Mouse (Mus musculus): ENCODE measurements at regions not wholly inside any gene's neighbourhood (a gene's known extent, or its start where the extent isn't known, plus 50 kb on each side); places are given as distances from the start of the nearest gene placed in this dataset.

GRCm38 (mm10) chr13:44597666-44598065 lies 131.6 kb upstream of the Jarid2 start:
- DNase-seq (ENCODE audit: low read depth, low spot score): no peak

GRCm38 (mm10) chr13:44601024-44601423 lies 128.2 kb upstream of the Jarid2 start:
- no peak for DNase-seq (ENCODE audit: low read depth, low spot score)

- DNase-seq (ENCODE audit: low read depth, low spot score): no peak
Observed at GRCm38 (mm10) chr13:44602658-44603057, 126.6 kb upstream of the Jarid2 start.

GRCm38 (mm10) chr13:44607316-44608285 lies 121.7 kb upstream of the Jarid2 start:
- no peak for DNase-seq (ENCODE audit: low read depth, low spot score)

GRCm38 (mm10) chr13:44608286-44608675 lies 121.0 kb upstream of the Jarid2 start:
- DNase-seq (ENCODE audit: low read depth, low spot score): no peak

- no peak for DNase-seq (ENCODE audit: low read depth, low spot score)
Observed at GRCm38 (mm10) chr13:44608681-44609335, 120.5 kb upstream of the Jarid2 start.

GRCm38 (mm10) chr13:44609606-44610005 lies 119.7 kb upstream of the Jarid2 start:
- no peak for DNase-seq (ENCODE audit: low read depth, low spot score)

- DNase-seq (ENCODE audit: low read depth, low spot score): no peak
Observed at GRCm38 (mm10) chr13:44615696-44616095, 113.6 kb upstream of the Jarid2 start.

- no peak for DNase-seq (ENCODE audit: low read depth, low spot score)
Observed at GRCm38 (mm10) chr13:44618368-44618767, 110.9 kb upstream of the Jarid2 start.

GRCm38 (mm10) chr13:44622661-44623355 lies 106.5 kb upstream of the Jarid2 start:
- no peak for DNase-seq (ENCODE audit: low read depth, low spot score)

GRCm38 (mm10) chr13:44624716-44625115 lies 104.6 kb upstream of the Jarid2 start:
- no peak for DNase-seq (ENCODE audit: low read depth, low spot score)

GRCm38 (mm10) chr13:44625792-44626191 lies 103.5 kb upstream of the Jarid2 start:
- DNase-seq (ENCODE audit: low read depth, low spot score): no peak

- no peak for DNase-seq (ENCODE audit: low read depth, low spot score)
Observed at GRCm38 (mm10) chr13:44626806-44627205, 102.5 kb upstream of the Jarid2 start.

GRCm38 (mm10) chr13:44630061-44630460 lies 99.2 kb upstream of the Jarid2 start:
- DNase-seq (ENCODE audit: low read depth, low spot score): no peak

GRCm38 (mm10) chr13:44634616-44635015 lies 94.7 kb upstream of the Jarid2 start:
- no peak for DNase-seq (ENCODE audit: low read depth, low spot score)

GRCm38 (mm10) chr13:44635221-44636007 lies 93.9 kb upstream of the Jarid2 start:
- DNase-seq (ENCODE audit: low read depth, low spot score): no peak

GRCm38 (mm10) chr13:44636008-44636335 lies 93.3 kb upstream of the Jarid2 start:
- DNase-seq (ENCODE audit: low read depth, low spot score): no peak

- no peak for DNase-seq (ENCODE audit: low read depth, low spot score)
Observed at GRCm38 (mm10) chr13:44642361-44642760, 86.9 kb upstream of the Jarid2 start.

- DNase-seq (ENCODE audit: low read depth, low spot score): no peak
Observed at GRCm38 (mm10) chr13:44650052-44650451, 79.2 kb upstream of the Jarid2 start.

GRCm38 (mm10) chr13:44651259-44652238 lies 77.7 kb upstream of the Jarid2 start:
- DNase-seq (ENCODE audit: low read depth, low spot score): no peak
